Mouse (Mus musculus): ENCODE measurements around the gene Fbxo6. TPM values are rescaled to one million over a fixed set of nuclear protein-coding genes. Genes with fewer than 3 reads are reported as not detected.

The Fbxo6 gene
- total and polyA plus RNA-seq, 2 experiments from 2014 or later, result 31.6 to 84.6 TPM

- Histone ChIP-seq H3K9me3 (replicated peaks; ENCODE audit: control insufficient read depth, low read length) (no peaks in the 10 kb centered on the region), H3K4me2 (ENCODE audit: low read depth, low read length) (no peak overlapping the region), H3K4me3 (ENCODE audit: low read depth, low read length) (no peak overlapping the region), H3K36me3 (replicated peaks; ENCODE audit: control insufficient read depth, insufficient read depth, low read length) (no peaks in the 10 kb centered on the region), H3K4me1 (ENCODE audit: control insufficient read depth, insufficient read depth) (no peaks in the 10 kb centered on the region), H3K27ac (ENCODE audit: low read depth) (no peak overlapping the region), H3K9ac (replicated peaks; ENCODE audit: low read depth, low read length) (no peak overlapping the region), H3K27me3 (ENCODE audit: control insufficient read depth, insufficient read depth, low read length) (0 out of 2 replicates have a peak, but pooled peaks cover 5% of the 10 kb centered on the region)
- DNase-seq (ENCODE audit: low spot score) (no peak), ATAC-seq (ENCODE audit: insufficient read depth, low read depth) (no peak)
- TF ChIP-seq CTCF (IDR thresholded peaks at IDR 0.05; ENCODE audit: low read depth) (no peak), EP300 (IDR thresholded peaks at IDR 0.05; ENCODE audit: low read depth) (no peak)
- WGBS, result 38% methylated on average over 3 of the region's 3 CpGs
Measured at GRCm38 (mm10) chr4:148098666-148099065, 53.3 kb downstream of the Fbxo6 start.

- ATAC-seq (ENCODE audit: insufficient read depth, low read depth), result no peak
- no peaks in the 10 kb centered on the region for H3K36me3 ChIP-seq (replicated peaks; ENCODE audit: control insufficient read depth, insufficient read depth, low read length)
Measured at GRCm38 (mm10) chr4:148097936-148098335, 54.0 kb downstream of the Fbxo6 start.

More at GRCm38 (mm10) chr4:148097936-148098335, 54.0 kb downstream of the Fbxo6 start:
- H3K9ac ChIP-seq (replicated peaks; ENCODE audit: low read depth, low read length), result no peak overlapping the region
- DNase-seq (ENCODE audit: low spot score), result no peak
- H3K9me3 ChIP-seq (replicated peaks; ENCODE audit: control insufficient read depth, low read length), result no peaks in the 10 kb centered on the region
- no peak overlapping the region for H3K27ac ChIP-seq (ENCODE audit: low read depth)
- H3K4me3 ChIP-seq (ENCODE audit: low read depth, low read length), result no peak overlapping the region
- H3K27me3 ChIP-seq (ENCODE audit: control insufficient read depth, insufficient read depth, low read length), result 0 out of 2 replicates have a peak, but pooled peaks cover 5% of the 10 kb centered on the region
- no peaks in the 10 kb centered on the region for H3K4me1 ChIP-seq (ENCODE audit: control insufficient read depth, insufficient read depth)
- TF ChIP-seq CTCF (IDR thresholded peaks at IDR 0.05; ENCODE audit: low read depth) (no peak), EP300 (IDR thresholded peaks at IDR 0.05; ENCODE audit: low read depth) (no peak)
- no peak overlapping the region for H3K4me2 ChIP-seq (ENCODE audit: low read depth, low read length)
- WGBS, result 94% methylated on average over 2 of the region's 2 CpGs

Small RNA genes lying within 50 kb of the gene (microRNA-seq; reads per million reads assigned to microRNA genes)
- gene Mir7022, result not detected

Other genes starting within 250 kb of the Fbxo6 start
- 251 and 256 TPM in 2 replicates for gene Mfn2, start 247.4 kb downstream of the Fbxo6 start, total RNA-seq (2014; rRNA removed; ENCODE audit: low replicate concordance)
- 188 and 230 TPM in 2 replicates for gene Mfn2, start 247.4 kb downstream of the Fbxo6 start, polyA plus RNA-seq (2015; fragmentation: Nextera tagmentation; extraction: Ambion mirVana)
- 84.0 and 107 TPM in 2 replicates for gene Plod1, start 215.4 kb downstream of the Fbxo6 start, total RNA-seq (2014; rRNA removed; ENCODE audit: low replicate concordance)
- 48.9 and 55.6 TPM in 2 replicates for gene Plod1, start 215.4 kb downstream of the Fbxo6 start, polyA plus RNA-seq (2015; fragmentation: Nextera tagmentation; extraction: Ambion mirVana)
- gene 2510039O18Rik, start 211.2 kb downstream of the Fbxo6 start, total RNA-seq (2014; rRNA removed; ENCODE audit: low replicate concordance), result 76.2 and 82.2 TPM in 2 replicates
- gene 2510039O18Rik, start 211.2 kb downstream of the Fbxo6 start, polyA plus RNA-seq (2015; fragmentation: Nextera tagmentation; extraction: Ambion mirVana), result 8.9 and 10.4 TPM in 2 replicates
- gene Nppb, start 166.4 kb downstream of the Fbxo6 start, total RNA-seq (2014; rRNA removed; ENCODE audit: low replicate concordance), result 831 and 1,183 TPM in 2 replicates
- gene Nppb, start 166.4 kb downstream of the Fbxo6 start, polyA plus RNA-seq (2015; fragmentation: Nextera tagmentation; extraction: Ambion mirVana), result 188 and 473 TPM in 2 replicates
- 2,556 and 3,370 TPM in 2 replicates for gene Nppa, start 151.4 kb downstream of the Fbxo6 start, total RNA-seq (2014; rRNA removed; ENCODE audit: low replicate concordance)
- gene Nppa, start 151.4 kb downstream of the Fbxo6 start, polyA plus RNA-seq (2015; fragmentation: Nextera tagmentation; extraction: Ambion mirVana), result 9,636 and 10,119 TPM in 2 replicates
- gene Clcn6, start 113.3 kb downstream of the Fbxo6 start, total RNA-seq (2014; rRNA removed; ENCODE audit: low replicate concordance), result 14.7 and 16.3 TPM in 2 replicates
- 3.5 and 4.3 TPM in 2 replicates for gene Clcn6, start 113.3 kb downstream of the Fbxo6 start, polyA plus RNA-seq (2015; fragmentation: Nextera tagmentation; extraction: Ambion mirVana)
- 29.2 and 37.6 TPM in 2 replicates for gene Mthfr, start 113.1 kb downstream of the Fbxo6 start, total RNA-seq (2014; rRNA removed; ENCODE audit: low replicate concordance)
- 6.0 and 6.3 TPM in 2 replicates for gene Mthfr, start 113.1 kb downstream of the Fbxo6 start, polyA plus RNA-seq (2015; fragmentation: Nextera tagmentation; extraction: Ambion mirVana)
- gene Agtrap, start 64.1 kb downstream of the Fbxo6 start, total RNA-seq (2014; rRNA removed; ENCODE audit: low replicate concordance), result 21.2 and 31.4 TPM in 2 replicates
- 22.9 and 25.2 TPM in 2 replicates for gene Agtrap, start 64.1 kb downstream of the Fbxo6 start, polyA plus RNA-seq (2015; fragmentation: Nextera tagmentation; extraction: Ambion mirVana)
- 6.1 and 6.7 TPM in 2 replicates for gene Mad2l2, start 21.8 kb downstream of the Fbxo6 start, total RNA-seq (2014; rRNA removed; ENCODE audit: low replicate concordance)
- gene Mad2l2, start 21.8 kb downstream of the Fbxo6 start, polyA plus RNA-seq (2015; fragmentation: Nextera tagmentation; extraction: Ambion mirVana), result 36.2 and 40.1 TPM in 2 replicates
- not detected in 2 replicates for gene Draxin, start 21.4 kb downstream of the Fbxo6 start, total RNA-seq (2014; rRNA removed; ENCODE audit: low replicate concordance)
- 0.01 and 0.03 TPM in 2 replicates for gene Draxin, start 21.4 kb downstream of the Fbxo6 start, polyA plus RNA-seq (2015; fragmentation: Nextera tagmentation; extraction: Ambion mirVana)
- gene Fbxo44, start 8.3 kb upstream of the Fbxo6 start, total RNA-seq (2014; rRNA removed; ENCODE audit: low replicate concordance), result 77.4 and 88.4 TPM in 2 replicates
- 32.1 and 35.6 TPM in 2 replicates for gene Fbxo44, start 8.3 kb upstream of the Fbxo6 start, polyA plus RNA-seq (2015; fragmentation: Nextera tagmentation; extraction: Ambion mirVana)
- gene Fbxo2, start 8.5 kb upstream of the Fbxo6 start, total RNA-seq (2014; rRNA removed; ENCODE audit: low replicate concordance), result not detected in 2 replicates
- gene Fbxo2, start 8.5 kb upstream of the Fbxo6 start, polyA plus RNA-seq (2015; fragmentation: Nextera tagmentation; extraction: Ambion mirVana), result 0.11 and 0.12 TPM in 2 replicates
- gene Disp3, start 135.8 kb upstream of the Fbxo6 start, total RNA-seq (2014; rRNA removed; ENCODE audit: low replicate concordance), result 0.39 TPM in 1 of 2 replicates, not detected in the other
- 0.11 TPM in 1 of 2 replicates, not detected in the other for gene Disp3, start 135.8 kb upstream of the Fbxo6 start, polyA plus RNA-seq (2015; fragmentation: Nextera tagmentation; extraction: Ambion mirVana)